Mouse (Mus musculus): ENCODE measurements around the gene S100a13. TPM values are rescaled to one million over a fixed set of nuclear protein-coding genes. Genes with fewer than 3 reads are reported as not detected.

Gene S100a13
- total RNA-seq, 4 experiments from 2014 or later: 17.1 to 26.1 (median 20.5) TPM

DNA sequence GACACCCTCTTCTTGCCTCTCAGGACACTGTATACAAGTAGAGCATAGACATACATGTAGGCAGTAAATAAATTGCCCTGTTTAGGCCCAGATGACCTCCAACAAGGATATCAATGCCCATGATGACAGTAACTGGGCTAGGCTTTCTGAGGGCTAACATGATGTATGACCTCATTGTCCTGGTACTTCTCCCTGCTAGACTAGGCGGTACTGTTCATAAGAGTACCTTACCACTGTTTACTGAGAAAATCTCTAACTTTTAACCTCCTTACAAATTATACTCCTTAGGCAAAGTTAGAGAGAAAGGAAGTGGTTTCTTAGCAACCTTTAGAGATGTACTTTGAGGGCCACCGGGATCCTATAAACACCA lies 36.2 kb downstream of the S100a13 start:
- DNase-seq (ENCODE audit: low spot score in 2 of 2): no peak

GRCm38 (mm10) chr3:90552231-90552630 lies 38.0 kb downstream of the S100a13 start:
- DNase-seq (ENCODE audit: low spot score in 2 of 2): no peak

DNA sequence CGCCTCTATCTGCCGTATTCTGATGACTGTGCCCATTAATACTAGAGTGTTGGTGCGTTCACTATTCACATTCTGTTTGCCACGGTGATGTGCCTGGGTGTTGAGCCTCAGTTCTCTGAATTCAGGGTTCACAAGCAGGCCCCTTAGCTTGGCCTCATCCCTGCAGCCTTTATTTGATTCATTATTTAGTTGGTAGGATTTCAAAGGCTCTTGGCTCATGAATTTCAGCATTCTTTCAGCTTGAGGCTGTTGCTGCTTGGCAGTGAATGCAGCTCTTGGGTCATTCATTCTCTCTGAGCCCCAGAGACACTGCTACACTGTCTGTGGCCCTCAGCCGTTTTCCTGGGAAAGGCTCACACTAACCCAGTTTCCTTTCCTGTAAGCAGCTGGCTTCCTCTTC lies 41.7 kb downstream of the S100a13 start:
- DNase-seq (ENCODE audit: low spot score in 2 of 2): peak in 1 of 2 experiments; percentile 61

- no peak for DNase-seq (ENCODE audit: low spot score in 2 of 2)
Measured at GRCm38 (mm10) chr3:90560008-90560628, 45.9 kb downstream of the S100a13 start, which contains the start of gene S100a3. S100a3 (plus strand) TSS chr3:90560578.

Other genes with a start within 250 kb of the S100a13 start
- gene Dennd4b, start 249.2 kb upstream of the S100a13 start, total RNA-seq (2022): 10 to 100 TPM; 35.2 to 38.6 (median 37.1) TPM
- gene Gatad2b, start 221.3 kb upstream of the S100a13 start, total RNA-seq (2022): 10 to 100 TPM; 90.4 to 99.8 (median 96.4) TPM
- 1 to 10 TPM; 5.7 to 7.9 (median 7.4) TPM for gene Slc27a3, start 124.5 kb upstream of the S100a13 start, total RNA-seq (2022)
- gene Ints3, start 80.8 kb upstream of the S100a13 start, total RNA-seq (2022): 10 to 100 TPM; 55.1 to 59.9 (median 59.0) TPM
- 1 to 10 TPM; 4.2 to 6.0 (median 5.0) TPM for gene Npr1, start 48.6 kb upstream of the S100a13 start, total RNA-seq (2022)
- gene Ilf2, start 38.3 kb upstream of the S100a13 start, total RNA-seq (2022): 10 to 100 TPM; 84.9 to 98.9 (median 93.3) TPM
- gene Snapin, start 23.4 kb upstream of the S100a13 start, total RNA-seq (2022): 10 to 100 TPM; 62.4 to 74.7 (median 67.1) TPM
- gene Chtop, start 4.9 kb upstream of the S100a13 start, total RNA-seq (2022): 100 to 1,000 TPM; 162 to 170 (median 167) TPM
- gene S100a1, start within 50 bp of the S100a13 start, total RNA-seq (2022): 100 to 1,000 TPM; 122 to 162 (median 132) TPM
- gene S100a14, start 12.4 kb downstream of the S100a13 start, total RNA-seq (2022): under 1 TPM in 1 of 4 experiments, not detected in 3; 0.63 TPM
- 100 to 1,000 TPM in 2 of 4 experiments, 10 to 100 TPM in 2; 85.4 to 115 (median 102) TPM for gene S100a16, start 22.8 kb downstream of the S100a13 start, total RNA-seq (2022)
- 1 to 10 TPM in 3 of 4 experiments, under 1 TPM in 1; 0.74 to 1.9 (median 1.5) TPM for gene S100a3, start 46.1 kb downstream of the S100a13 start, total RNA-seq (2022)
- not detected for gene S100a2, start 75.8 kb downstream of the S100a13 start, total RNA-seq (2022)
- not detected for gene Gm42674, start 87.5 kb downstream of the S100a13 start, total RNA-seq (2022)
- gene S100a4, start 89.3 kb downstream of the S100a13 start, total RNA-seq (2022): 1 to 10 TPM; 2.5 to 5.5 (median 4.9) TPM
- 1 to 10 TPM in 1 of 4 experiments, not detected in 3; 1.1 TPM for gene S100a5, start 94.1 kb downstream of the S100a13 start, total RNA-seq (2022)
- gene S100a6, start 98.4 kb downstream of the S100a13 start, total RNA-seq (2022): 10 to 100 TPM; 24.1 to 52.2 (median 38.7) TPM
- gene S100a7a, start 139.6 kb downstream of the S100a13 start, total RNA-seq (2022): 1 to 10 TPM in 2 of 4 experiments, under 1 TPM in 2; 0.38 to 1.1 (median 0.91) TPM
- gene S100a8, start 154.5 kb downstream of the S100a13 start, total RNA-seq (2022): 1 to 10 TPM in 1 of 4 experiments, not detected in 3; 1.7 TPM
- not detected for gene S100a9, start 181.3 kb downstream of the S100a13 start, total RNA-seq (2022)
- gene Pglyrp4, start 212.5 kb downstream of the S100a13 start, total RNA-seq (2022): not detected

Data from left cerebral cortex, adult 8-10 months (tissue).